Mouse (Mus musculus) heart, postnatal 4 days (tissue): ENCODE measurements around the gene Klra17. TPM values are rescaled to one million over a fixed set of nuclear protein-coding genes. Genes with fewer than 3 reads are reported as not detected.
"Not testable (repeated sequence)": the region's sequence is repeated elsewhere in the genome, so short reads cannot be mapped to it uniquely, and the experiment has no call there.

Source experiments
- DNase-seq: peaks from one replicate; pipeline ENCODE4 v3.0.0; 2021
- total RNA-seq, 2 experiments: library from RNA; stranded (reverse); gene quantifications; 2 replicates each; pipeline ENCODE4 v1.2.3; 2021

Gene Klra17
- total RNA-seq: not detected

DNA sequence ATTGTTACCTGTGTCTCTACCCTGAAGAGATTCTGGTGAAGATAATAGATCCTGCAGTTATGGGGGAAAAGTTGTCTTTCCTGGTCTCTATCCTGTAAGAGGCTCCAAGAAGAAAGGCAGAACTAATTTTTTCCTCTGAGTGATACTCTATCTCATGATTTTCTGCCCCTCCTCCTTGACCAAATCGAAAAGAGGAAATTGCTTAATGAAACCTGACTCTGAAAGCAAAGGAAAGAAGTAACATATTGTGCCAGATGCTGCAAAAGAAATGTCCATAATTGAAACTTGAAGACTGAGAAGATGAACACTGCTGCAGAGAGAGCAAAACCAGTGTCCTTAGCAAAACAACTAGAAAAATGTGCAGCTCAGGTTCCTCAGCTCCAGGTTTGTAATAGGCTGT, at the start of gene Klra17:
Gene Klra17, minus strand, starts transcription at position 124 of the 400 bp plus-strand sequence.
- no peak for DNase-seq

DNA sequence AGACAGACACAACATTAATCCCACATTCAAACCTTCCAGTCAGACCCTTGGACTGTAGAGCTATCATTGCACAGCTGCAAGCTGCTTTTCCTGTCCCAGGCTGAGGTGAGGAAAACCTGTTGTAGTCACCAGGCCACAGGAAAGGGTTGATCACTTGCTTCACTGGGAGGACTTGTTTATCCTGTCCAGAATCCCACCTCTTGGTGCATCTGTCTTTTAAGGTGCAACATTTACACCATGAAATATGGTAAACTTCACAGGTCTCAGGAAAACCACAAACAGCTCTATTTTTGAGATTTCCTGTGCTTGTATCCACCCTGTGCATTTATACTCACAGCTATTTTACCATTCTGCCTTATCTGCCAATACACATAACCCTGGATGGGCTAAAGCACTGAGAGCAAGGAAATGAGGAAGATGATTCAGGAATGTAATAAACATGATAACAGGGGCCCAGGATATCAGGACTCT, 41.0 kb upstream of the Klra17 start, which contains the start of gene Klra5:
Gene Klra5, minus strand, starts transcription at position 175 of the 471 bp plus-strand sequence.
- DNase-seq: not testable (repeated sequence)

DNA sequence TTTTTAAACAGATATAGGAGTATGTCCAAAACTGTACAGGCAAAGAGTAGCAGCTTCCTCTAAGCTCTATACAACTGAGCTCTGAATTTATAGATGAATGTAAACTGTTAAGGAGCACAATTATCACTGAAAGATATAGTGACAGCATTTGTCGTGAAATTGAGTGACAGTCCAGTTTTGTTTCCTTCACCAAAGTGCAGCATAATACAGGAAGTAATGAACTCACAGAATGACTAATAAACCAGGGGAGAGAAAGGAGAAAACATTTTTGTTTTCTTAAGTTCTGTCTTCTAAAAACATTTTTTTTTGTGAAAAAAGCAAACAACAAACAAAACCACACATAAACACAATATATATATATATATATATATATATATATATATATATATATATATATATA, 40.5 kb upstream of the Klra17 start:
- no peak for DNase-seq

DNA sequence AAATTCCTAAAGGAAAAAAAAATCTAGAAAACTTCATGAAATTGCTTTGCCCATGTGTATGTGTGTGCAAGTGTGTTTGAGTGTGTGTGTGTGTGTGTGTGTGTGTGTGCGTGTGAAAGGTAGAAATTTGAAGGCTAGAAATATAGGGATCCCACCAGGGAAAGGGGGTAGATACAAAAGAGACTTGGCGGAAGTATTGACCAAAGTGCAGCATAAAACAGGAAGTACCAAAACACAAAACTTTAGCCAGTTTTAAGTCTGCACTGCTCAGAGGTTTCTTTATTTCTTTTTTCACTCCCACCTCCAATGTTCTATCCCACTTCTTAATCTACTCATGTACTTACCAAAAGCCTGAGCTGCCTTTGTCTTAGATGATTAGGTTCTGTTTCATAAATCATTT, 6.1 kb upstream of the Klra17 start:
- no peak for DNase-seq

DNA sequence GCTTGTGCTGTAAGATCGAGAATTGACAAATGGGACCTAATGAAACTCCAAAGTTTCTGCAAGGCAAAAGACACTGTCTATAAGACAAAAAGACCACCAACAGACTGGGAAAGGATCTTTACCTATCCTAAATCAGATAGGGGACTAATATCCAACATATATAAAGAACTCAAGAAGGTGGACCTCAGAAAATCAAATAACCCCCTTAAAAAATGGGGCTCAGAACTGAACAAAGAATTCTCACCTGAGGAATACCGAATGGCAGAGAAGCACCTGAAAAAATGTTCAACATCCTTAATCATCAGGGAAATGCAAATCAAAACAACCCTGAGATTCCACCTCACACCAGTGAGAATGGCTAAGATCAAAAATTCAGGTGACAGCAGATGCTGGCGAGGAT, 14.1 kb downstream of the Klra17 start, which contains the start of gene Gm17631:
Gene Gm17631, plus strand, starts transcription at position 301 of the 400 bp plus-strand sequence.
- DNase-seq: not testable (repeated sequence)

DNA sequence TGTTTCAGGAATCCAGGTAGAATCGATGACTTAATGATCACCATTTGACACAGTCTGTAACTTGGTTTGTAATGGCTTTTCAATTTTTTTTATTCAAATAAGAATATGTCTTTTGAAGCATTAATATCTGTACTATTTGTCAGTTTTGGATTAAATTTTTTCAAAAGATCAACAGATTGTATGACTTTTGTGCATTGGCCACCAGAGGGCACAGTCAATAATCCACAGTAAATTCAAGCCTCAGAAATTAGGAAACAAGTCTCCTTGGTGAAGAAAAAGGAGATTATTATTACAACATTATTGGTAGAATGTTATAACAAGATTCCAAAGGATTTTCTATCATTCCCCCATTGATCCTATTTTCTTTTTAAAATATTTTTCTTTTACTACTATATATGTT, 50.9 kb downstream of the Klra17 start:
- DNase-seq: no peak

DNA sequence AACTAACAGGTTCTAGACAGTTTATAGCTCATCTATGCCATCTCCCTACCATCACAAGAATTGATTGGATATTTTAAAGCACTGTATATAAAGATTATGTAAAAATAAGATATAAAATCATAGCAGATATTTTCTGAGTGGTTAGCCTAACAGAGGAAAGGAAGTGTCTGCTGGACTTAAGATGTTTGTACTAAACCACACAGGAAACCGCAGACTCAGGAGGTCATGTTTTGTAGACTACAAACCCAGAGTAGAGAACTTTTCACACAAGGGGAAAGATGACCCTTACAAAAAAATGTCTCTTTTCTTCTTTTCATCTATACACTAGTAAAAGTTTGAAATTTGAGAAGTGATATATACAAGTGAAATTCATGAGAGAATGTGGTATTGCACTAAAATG, 52.5 kb downstream of the Klra17 start:
- DNase-seq: no peak

DNA sequence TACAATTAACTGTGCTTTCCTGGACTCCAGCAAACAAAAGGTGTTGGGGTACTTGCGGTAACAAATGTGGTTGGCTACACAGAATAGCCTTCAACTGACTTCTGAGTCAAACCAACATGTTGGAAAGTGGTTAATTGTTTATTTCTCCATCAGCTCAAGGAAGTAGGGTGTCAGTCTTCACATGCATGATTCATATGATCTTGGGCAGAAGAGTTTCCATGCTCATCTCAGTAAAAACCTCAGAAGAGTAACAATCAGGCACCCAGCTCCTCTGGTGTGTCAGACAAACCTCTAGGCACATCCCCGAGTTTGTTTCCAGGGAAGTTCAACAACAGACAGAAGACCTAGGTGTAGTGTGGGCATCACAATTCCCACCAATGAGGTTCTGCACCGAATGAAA, 58.7 kb downstream of the Klra17 start:
- no peak for DNase-seq

DNA sequence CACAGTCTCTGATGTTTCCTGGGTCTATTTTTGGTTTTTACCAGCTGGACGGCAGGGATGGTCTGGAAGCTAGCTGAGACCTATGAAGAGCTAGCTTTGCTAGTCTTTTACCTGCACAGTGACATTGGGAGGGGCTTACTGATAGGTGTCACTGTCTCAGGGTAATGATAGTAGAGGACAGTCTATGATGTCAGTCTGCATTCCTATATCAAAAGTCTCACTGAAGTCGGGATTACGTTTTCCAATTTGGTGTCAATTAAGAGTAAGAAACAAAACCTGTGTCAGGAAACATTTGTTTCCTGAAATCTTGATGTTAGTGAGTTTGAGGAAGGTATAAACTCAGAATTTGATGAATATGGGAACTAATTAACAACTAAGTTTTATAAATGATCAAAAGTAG, 92.3 kb downstream of the Klra17 start, which contains the start of gene Gm156:
Gene Gm156, minus strand, starts transcription at position 101 of the 400 bp plus-strand sequence.
- not testable (repeated sequence) for DNase-seq

Other genes with a start within 250 kb of the Klra17 start
- not detected for gene Klrc3, start 233.3 kb downstream of the Klra17 start, total RNA-seq
- not detected for gene Klrc2, start 216.0 kb downstream of the Klra17 start, total RNA-seq
- gene Klrc1, start 197.7 kb downstream of the Klra17 start, total RNA-seq: not detected
- not detected for gene Klri1, start 159.5 kb downstream of the Klra17 start, total RNA-seq
- gene Klri2, start 136.2 kb downstream of the Klra17 start, total RNA-seq: not detected
- gene Gm156, start 92.4 kb downstream of the Klra17 start, total RNA-seq: not detected
- not detected for gene Gm17631, start 14.0 kb downstream of the Klra17 start, total RNA-seq
- gene Klra5, start 41.0 kb upstream of the Klra17 start, total RNA-seq: not detected
- gene Klra6, start 150.3 kb upstream of the Klra17 start, total RNA-seq: not detected
- not detected for gene Klra4, start 190.6 kb upstream of the Klra17 start, total RNA-seq